Mouse (Mus musculus): ENCODE data around the gene Thap8. TPM values are rescaled to one million over a fixed set of nuclear protein-coding genes. Genes with fewer than 3 reads are reported as not detected.
"Not testable (repeated sequence)": the region's sequence is repeated elsewhere in the genome, so short reads cannot be mapped to it uniquely, and the experiment has no call there.

The Thap8 gene
- under 1 TPM in 1 of 2 experiments, not detected in 1; 0.26 TPM for total RNA-seq (2021)
- long read RNA-seq, experiment 1: 0 reads
- long read RNA-seq, experiment 2: 0 reads

DNA sequence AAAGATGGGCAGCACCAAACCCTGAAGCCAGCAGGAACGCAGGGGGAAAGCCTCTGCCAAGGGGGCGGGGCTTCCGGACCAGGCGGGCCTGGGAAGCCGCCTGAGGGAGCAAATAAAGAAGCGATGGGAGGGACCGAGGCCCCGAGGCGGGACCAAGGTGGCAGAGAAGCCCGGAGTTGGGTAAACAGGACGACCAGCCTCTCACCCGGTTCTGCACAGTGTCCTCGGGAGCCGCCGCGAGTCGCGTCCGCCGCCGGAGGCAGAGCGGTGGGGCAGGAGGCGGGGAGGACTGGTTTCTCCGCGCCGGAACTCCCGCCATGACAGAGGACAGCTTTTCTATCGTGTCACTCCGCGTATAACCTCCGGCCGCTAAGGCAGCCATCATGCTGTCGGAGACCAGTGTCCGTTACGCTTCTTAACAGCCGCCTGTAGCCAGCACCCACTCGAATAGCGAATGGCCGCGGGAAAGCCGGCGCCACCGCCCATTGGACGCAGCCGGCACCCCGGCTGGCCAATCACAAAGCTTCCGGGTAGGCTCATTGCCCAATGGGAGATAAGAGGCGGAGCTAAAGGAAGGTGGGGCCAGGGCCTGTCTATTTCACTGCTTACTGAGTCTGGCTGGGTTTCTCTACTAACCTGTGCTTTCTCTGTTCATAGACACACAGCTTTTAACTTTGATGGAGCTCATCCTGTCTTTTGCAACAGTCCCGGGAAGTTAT lies at the start of gene Thap8, which contains the start of gene Wdr62:
TSS of gene Thap8 (plus strand) at position 144 of the 719 bp plus-strand sequence.
TSS of gene Wdr62 (minus strand) at position 469 of the 719 bp plus-strand sequence.
- intact Hi-C loops (cut with DNase I): no loop called here
- DNase-seq (ENCODE audit: low spot score in 2 of 2): peak; percentile 93

DNA sequence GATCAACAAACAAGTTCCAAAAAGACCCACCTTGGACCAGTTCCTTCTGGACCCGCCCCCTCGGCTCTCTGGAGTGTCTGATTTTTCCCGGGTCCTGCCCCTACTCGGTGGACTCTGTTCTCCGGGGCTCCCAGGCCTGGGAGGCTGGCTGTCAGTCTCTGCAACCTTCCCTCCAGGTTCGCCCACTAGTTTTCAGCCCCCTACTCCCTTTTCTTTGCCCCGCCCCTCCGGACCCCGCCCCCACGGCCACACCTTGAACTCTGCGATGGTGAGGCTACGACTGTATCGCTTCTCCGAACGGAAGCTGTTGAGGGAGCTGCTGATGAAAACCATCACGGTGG lies 48.6 kb upstream of the Thap8 start:
- intact Hi-C loops (cut with DNase I): loop anchor here (5.0 kb wide), 1 partner anchor 61 kb away; the partner anchor contains the start of gene Clip3
- no peak for DNase-seq (ENCODE audit: low spot score in 2 of 2)

DNA sequence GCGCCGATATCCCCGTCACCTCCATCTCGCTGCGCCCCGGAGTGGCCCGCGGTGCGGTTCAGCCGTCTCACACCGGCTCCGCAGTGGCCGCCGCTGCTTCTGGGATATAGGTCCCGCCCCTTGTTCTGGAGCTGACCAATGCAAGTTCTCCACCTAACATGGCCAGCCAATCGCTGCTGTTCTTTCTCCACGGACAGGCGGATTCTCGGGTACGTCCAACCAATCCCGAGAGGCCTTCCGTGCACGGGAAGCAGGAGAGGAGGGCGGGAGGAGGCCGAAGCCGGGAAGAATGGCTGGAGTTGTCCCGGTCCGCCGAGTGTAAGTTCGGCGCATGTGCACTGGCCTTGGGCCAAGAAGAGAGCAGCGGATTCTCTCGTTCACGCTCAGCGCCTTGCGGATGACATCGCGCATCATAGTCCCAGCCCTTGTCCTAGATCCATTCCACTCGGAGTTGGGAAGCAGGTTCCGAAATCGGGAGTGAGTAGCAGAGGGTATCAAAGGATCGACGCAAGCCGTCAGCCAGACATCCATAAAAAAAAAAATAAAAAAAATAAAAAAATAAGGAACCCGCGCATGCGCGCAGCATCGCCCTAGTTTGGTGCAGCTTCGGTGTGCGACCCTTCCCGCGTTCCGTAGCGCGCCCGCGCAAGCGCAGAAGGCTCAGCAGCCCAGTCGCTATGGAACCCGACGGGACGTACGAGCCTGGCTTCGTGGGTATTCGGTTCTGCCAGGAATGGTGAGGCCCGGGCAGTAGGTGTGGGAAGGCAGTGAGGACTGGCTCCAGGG lies 48.0 kb upstream of the Thap8 start, which contains the start of the genes Polr2i and Tbcb:
TSS of gene Polr2i (plus strand) at position 280 of the 786 bp plus-strand sequence.
TSS of gene Tbcb (minus strand) at position 604 of the 786 bp plus-strand sequence.
- intact Hi-C loops (cut with DNase I): loop anchor here (5.0 kb wide), 1 partner anchor 60 kb away; the partner anchor contains the start of gene Clip3
- DNase-seq (ENCODE audit: low spot score in 2 of 2): peak; percentile 99

DNA sequence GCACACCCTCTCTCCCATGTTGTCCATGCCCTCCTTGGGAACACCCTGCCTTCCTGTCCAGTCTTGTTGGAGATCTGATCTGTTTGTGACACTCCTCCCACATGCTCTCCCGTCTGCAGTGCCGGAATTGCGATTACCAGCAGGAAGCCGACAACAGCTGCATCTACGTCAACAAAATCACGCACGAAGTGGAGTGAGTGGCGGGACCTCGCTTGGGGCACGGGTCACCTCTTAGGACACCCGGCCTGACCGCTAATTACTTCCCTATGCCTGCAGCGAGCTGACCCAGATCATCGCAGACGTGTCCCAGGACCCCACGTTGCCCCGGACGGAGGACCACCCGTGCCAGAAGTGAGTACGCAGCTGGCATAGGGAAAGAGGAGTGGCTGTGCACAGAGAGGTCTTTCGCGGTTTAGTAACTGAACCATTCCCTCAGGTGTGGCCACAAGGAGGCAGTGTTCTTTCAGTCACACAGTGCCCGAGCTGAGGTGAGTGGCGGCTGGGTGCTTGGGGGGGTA lies 47.2 kb upstream of the Thap8 start:
- DNase-seq (ENCODE audit: low spot score in 2 of 2): peak; percentile 57 to 81
- intact Hi-C loops (cut with DNase I): loop anchor here (5.0 kb wide), 1 partner anchor 60 kb away; the partner anchor contains the start of gene Clip3

DNA sequence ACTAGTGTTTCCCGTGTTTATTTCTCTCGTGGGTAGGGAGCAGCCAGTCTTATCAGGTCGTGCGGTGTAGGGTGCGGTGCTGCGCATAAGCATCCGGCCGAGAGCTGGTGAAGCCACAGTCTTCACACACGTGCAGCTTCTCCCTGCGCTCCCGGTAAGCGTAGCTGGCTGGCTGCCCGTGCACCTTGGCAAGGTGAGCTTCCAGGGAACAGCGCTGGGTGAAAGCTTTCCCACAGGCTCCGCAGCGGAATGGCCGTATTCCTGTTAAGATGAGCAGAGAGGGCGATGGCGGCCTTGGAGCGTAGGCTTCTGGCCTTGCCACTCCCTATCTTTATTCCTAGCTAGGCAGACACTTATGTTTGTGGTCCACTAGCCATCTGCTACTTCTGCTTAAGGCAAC lies 46.5 kb upstream of the Thap8 start:
- DNase-seq (ENCODE audit: low spot score in 2 of 2): no peak
- intact Hi-C loops (cut with DNase I): loop anchor here (5.0 kb wide), 1 partner anchor 59 kb away; the partner anchor contains the start of gene Clip3

DNA sequence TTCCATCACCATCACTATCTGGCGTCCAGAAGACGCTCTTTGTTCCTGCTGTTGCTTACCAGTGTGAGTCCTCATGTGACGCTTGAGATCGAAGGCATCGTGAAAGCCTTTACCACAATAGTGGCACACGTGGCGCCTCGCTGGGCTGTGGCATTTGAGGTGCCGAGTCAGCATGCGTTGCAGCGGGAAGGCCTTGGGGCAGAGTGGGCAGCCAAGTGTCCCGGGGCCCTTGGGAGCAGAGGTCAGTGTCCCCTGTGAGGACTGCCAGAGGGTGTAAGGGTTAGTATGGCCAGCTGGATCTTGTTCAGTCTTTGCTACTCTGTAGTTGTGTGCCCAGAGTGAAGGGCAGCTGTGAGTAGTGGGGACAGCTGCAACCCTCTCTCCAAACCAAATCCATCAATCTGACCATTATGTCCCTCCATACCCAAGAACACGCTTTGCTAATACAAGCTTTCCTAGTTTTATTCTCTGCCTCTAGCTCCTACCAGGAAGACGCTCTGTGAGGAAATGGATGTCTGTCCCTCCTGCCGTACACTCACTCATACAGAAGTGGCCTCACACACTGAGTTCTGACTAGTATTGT lies 45.5 kb upstream of the Thap8 start:
- no peak for DNase-seq (ENCODE audit: low spot score in 2 of 2)
- intact Hi-C loops (cut with DNase I): loop anchor here (5.0 kb wide), 1 partner anchor 58 kb away; the partner anchor contains the start of gene Clip3

DNA sequence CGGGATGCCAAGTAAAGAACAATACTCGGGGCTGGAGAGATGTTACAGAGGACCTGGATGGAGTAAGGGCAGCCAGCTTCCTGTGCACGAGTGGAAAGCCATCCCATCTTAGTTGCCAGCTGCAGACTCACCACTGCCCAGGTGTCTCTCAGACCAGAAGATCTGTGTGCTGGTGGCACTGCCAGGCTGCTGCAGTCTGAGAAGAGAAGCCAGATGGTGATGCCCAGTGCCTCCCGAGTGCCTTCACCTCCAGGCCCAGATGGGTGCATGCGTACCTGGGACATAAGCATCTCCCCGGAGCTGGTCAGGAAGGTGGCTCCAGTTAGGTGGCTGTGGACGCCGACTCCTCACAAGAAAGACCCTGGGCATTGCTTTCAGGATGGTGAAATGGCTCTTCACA lies 44.8 kb upstream of the Thap8 start:
- DNase-seq (ENCODE audit: low spot score in 2 of 2): no peak
- intact Hi-C loops (cut with DNase I): loop anchor here (5.0 kb wide), 1 partner anchor 37 kb away; no protein-coding TSS in a partner anchor

DNA sequence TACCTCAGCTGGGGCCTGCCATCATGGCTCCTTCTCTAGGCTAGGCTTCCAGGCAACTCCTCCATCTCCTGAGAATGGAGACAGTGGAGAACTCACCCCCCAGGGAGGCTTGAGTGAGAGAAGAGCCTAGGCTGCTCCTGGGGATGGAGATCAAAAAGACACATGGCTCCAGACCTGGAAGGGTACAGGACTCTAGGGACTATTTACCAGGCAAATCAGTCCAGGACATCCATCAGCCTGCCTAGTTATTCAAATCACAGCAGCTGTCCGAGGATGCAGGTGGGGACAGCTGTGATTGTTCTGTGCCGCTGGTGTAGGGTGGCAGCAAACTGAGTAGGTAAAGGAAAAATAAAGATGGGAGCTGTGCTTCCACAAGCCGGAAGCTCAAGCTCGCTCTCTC lies 44.3 kb upstream of the Thap8 start, which contains the start of gene Ovol3:
TSS of gene Ovol3 (minus strand) at position 101 of the 400 bp plus-strand sequence.
- no peak for DNase-seq (ENCODE audit: low spot score in 2 of 2)
- intact Hi-C loops (cut with DNase I): loop anchor here (5.0 kb wide), 1 partner anchor 37 kb away; no protein-coding TSS in a partner anchor

DNA sequence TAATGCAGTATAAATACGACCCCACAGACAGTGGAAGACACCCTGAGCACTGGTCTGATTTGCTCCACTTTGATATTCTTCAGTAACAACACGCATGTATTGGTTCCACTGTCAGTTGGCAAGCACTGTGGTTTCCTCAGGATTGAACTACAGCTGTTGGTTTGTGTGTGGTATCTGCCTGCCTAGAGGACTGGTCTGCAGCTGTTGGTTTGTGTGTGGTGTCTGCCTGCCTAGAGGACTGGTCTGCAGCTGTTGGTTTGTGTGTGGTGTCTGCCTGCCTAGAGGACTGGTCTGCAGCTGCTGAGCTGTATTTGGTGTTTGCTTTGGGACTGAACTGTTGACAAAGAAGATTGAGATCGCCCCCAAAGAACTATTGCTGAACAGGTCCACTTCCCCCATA lies 42.5 kb upstream of the Thap8 start:
- DNase-seq (ENCODE audit: low spot score in 2 of 2): not testable (repeated sequence)
- intact Hi-C loops (cut with DNase I): loop anchor here (5.0 kb wide), 1 partner anchor 35 kb away; no protein-coding TSS in a partner anchor

DNA sequence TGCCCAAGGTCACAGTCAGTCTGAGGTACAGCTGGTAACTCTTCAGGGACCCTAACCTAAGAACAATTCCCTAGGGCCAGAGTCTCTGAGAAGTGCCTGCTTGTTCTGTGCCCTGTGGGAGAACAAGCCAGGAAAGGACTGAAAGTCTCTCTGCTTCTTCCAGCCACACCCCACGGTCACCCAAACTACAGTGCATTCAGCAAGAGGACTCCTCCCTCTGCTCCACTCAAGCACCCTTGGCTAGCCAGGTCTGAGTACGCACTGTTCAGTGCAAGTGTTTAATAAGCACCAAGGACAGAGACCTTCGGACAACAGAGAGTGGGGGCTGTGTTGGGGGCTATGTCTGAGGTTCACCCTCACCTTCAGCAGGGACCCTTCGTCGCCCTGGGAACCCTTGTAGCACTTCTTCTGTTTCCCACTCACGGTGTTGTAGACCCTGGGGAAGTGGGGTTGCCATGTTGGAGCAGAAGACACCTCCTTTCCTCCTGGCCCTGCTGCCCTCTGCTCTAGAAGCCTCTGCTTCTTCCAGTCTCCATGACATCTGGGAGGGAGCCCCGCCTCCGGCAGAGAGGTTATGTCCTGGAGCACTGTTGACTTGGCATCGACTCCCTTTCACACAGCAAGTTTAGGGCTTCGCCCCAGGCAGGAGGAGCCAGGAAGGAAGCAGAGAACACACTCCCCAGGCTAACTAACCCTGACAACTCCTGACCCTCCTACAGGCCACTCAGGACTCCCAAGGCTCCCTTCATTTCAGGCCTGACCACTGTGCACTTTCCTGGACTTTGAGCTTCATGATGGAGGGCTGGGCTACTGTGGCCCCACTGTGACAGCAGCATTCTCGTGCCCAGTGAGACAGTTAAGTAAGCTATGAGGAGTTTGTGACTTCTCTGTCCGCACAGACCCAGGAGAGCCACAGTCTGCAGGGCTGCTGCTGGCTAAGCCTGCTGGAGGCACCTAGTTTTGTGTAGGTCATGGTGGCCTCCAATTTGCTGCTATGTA lies 27.6 kb upstream of the Thap8 start:
- intact Hi-C loops (cut with DNase I): no loop called here
- no peak for DNase-seq (ENCODE audit: low spot score in 2 of 2)

DNA sequence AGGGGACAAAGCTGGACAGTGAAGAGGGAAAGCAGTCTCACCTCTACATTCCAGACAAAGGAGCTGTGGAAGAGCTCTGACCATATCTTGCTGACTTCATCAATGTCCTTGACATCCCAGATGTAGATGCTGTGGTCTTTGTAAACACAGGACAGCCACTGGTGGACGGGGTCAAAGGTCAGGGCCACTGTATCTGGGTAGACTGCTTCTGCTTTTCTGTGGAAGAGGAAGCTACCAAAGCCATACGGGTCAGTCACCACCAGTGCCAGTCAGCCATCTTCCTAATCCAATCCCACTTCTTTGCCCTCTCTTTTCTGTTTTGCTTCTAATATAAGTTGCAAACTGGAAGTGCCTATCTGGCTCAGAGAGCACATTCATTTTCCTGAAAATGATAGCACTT lies 14.9 kb upstream of the Thap8 start:
- DNase-seq (ENCODE audit: low spot score in 2 of 2): no peak
- intact Hi-C loops (cut with DNase I): no loop called here

DNA sequence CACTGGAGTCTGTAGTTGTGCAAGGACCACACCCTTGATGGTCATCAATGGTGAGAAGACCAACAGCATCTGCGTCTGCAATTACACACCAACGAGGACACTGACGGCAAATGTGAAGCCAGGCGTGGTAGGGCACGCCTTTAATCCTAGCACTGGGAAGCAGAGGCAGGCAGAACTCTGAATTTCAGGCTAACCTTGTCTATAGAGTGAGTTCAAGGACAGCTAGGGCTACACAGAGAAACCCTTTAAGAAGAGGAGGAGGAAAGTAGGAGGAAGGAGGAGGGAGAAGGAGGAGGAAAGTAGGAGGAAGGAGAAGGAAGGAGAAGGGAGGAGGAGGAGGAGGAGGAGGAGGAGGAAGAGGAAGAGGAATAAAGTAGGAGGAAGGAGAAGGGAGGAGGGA lies 14.4 kb upstream of the Thap8 start:
- no peak for DNase-seq (ENCODE audit: low spot score in 2 of 2)
- intact Hi-C loops (cut with DNase I): no loop called here

DNA sequence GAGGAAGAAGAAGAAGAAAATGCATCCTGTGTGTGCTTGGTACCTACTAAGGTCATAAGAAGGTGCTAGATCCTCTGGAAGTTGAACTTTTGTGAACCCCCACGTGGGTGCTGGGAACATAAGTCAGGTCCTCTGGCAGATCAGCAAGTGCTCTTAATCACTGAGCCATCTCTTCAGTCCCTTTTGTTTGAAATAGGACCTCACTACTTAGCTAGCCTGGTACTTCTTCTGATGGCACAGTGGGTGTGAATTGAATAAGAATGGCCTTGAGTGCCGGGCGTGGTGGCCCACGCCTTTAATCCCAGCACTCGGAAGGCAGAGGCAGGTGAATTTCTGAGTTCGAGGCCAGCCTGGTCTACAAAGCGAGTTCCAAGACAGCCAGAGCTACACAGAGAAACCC lies 14.0 kb upstream of the Thap8 start:
- no peak for DNase-seq (ENCODE audit: low spot score in 2 of 2)
- intact Hi-C loops (cut with DNase I): no loop called here

DNA sequence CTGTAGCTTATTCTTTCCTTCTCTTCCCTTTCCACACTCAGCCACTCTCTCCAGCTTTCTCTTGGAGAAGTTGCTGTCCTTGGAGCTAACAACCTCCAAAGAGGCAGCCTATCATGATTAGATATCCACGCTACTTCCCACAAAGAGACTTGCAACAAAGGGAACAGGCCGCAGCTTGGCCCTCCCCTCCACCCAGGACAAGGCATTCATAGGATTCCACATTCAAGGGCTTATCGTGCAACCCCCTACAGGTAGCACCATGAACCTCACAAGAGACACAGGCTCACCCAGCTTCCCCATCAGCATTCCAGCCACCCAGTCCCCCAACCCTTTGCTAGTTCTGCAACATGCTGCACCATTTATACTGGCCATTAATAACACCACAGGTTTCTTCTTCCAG lies 13.1 kb upstream of the Thap8 start:
- intact Hi-C loops (cut with DNase I): no loop called here

DNA sequence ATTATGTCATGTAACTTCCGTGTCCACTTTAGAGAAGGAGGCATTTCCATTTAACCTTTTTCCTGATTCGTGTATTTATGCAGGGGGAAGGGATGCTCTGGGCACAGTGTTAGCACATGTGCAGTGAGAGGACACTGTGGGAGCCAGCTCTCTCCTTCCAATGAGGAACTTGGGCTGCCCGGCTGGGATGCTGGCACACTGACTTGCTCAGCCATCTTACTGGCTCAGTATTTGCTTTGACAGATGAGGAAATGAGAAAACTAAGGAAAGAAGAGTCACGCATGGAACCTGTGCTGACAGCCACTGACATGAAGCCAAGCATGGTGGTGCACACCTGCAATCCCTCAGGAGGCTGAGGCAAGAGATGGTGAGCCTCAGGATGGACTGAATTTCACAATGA lies 10.3 kb upstream of the Thap8 start:
- intact Hi-C loops (cut with DNase I): loop anchor here (5.0 kb wide), 1 partner anchor 32 kb away; the partner anchor contains the start of gene Ovol3
- DNase-seq (ENCODE audit: low spot score in 2 of 2): no peak

More for the DNA sequence above, 13.1 kb upstream of the Thap8 start:
- no peak for DNase-seq (ENCODE audit: low spot score in 2 of 2)

DNA sequence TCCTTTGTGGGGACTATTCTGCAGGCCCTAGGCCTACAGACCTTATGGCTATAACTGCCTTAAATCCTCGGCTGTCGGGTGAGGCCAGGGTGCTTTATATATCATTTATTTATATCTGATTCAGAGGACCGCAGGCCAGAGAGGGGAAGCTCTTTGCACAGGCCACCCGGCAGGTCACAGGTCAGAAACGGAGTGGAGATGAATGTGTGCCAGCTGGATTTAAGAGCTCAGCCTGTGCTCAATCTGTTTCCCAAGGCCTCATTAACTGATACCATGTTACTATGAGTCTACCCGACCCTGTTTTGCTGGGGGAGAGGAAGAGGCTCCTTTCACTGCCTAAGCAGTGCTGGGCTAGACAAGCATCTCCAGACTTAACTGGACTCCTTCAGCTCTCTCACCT lies 5.5 kb upstream of the Thap8 start:
- no peak for DNase-seq (ENCODE audit: low spot score in 2 of 2)
- intact Hi-C loops (cut with DNase I): loop anchor here (5.0 kb wide), 1 partner anchor 37 kb away; the partner anchor contains the start of gene Ovol3

DNA sequence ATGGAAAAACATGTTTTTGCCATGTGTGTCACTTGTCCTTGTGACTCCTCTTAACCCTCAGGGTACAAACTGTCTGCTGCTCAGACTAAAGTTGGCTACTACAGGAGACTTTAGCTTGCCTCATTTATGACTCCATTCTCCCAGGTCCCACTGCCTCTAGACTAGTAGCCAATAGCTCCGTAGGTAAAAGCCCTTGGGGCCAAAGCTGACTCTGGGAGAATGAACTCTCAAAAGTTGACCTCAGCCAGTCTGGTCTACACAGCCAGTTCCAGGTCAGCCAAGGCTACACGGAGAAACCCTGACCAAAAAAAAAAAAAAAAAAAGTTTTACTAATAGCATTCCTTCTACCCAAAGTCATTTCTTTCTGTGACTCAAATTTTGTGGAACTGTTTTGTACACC lies 983 bp upstream of the Thap8 start:
- DNase-seq (ENCODE audit: low spot score in 2 of 2): no peak
- intact Hi-C loops (cut with DNase I): no loop called here

DNA sequence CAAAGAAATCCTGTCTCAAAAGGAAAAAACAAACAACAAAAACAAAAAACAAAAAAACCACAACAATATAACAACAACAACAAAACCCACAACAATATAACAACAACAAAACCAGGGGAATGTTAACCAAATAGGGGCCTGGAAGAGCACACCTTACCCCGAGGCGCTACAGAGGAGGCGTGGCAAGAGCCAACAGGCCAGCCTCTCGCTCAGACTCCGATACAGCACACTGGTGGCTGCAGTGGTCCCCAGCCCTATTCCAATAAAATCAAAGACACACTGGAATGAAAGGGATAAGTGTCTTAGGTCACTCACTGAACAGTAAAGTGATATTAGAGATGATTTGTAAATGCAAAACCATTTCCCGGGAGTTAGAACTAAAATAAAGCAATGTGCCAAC lies 358 bp upstream of the Thap8 start:
- intact Hi-C loops (cut with DNase I): no loop called here
- DNase-seq (ENCODE audit: low spot score in 2 of 2): no peak

Data from left cerebral cortex, postnatal 14 days (tissue).